ENCODE assay signal across 31 mouse cellular contexts in genomic region chr6:8907917-8908316, GRCm38 (mm10). TPM values are rescaled to one million over a fixed set of nuclear protein-coding genes. Genes with fewer than 3 reads are reported as not detected.
"Had no signal": no experiment of that assay in that cellular context is flagged by ENCODE, and none has a peak within 500 bp of the region (broad histone marks: within the 10 kb centered on the region; RNA-seq: fewer than 3 reads in every experiment).

No protein-coding gene starts in this region.

- H3K27me3 ChIP-seq: heart, embryonic 13.5 days; heart, embryonic 15.5 days; hindbrain, embryonic 13.5 days; hindbrain, embryonic 15.5 days; kidney, embryonic 15.5 days; limb, embryonic 13.5 days; limb, embryonic 15.5 days; liver, embryonic 12.5 days had no signal

- H3K4me2 ChIP-seq: heart, embryonic 11.5 days; heart, embryonic 13.5 days; heart, embryonic 15.5 days; hindbrain, embryonic 13.5 days; hindbrain, embryonic 15.5 days; kidney, embryonic 15.5 days; limb, embryonic 13.5 days; limb, embryonic 15.5 days; liver, embryonic 12.5 days had no signal

- H3K36me3 ChIP-seq: heart, embryonic 13.5 days; heart, embryonic 15.5 days; hindbrain, embryonic 13.5 days; hindbrain, embryonic 15.5 days; kidney, embryonic 15.5 days; limb, embryonic 13.5 days; limb, embryonic 15.5 days; liver, embryonic 12.5 days had no signal

- ATAC-seq: hindbrain, postnatal 0 days; intestine, embryonic 16.5 days; liver, embryonic 12.5 days had no signal

- DNase-seq: gastrocnemius, adult 2 months; gastrocnemius, postnatal 10 days; gastrocnemius, postnatal 36 days; heart, adult 11 months; heart, adult 2 months; heart, postnatal 14 days; heart, postnatal 36 days; kidney, adult 11 months; kidney, adult 2 months; kidney, adult 9 months; kidney, postnatal 14 days; kidney, postnatal 36 days; layer of hippocampus, adult 9-11 months; layer of hippocampus, postnatal 36 days; left cerebral cortex, postnatal 4 days had no signal

- H3K4me1 ChIP-seq: heart, embryonic 13.5 days; heart, embryonic 15.5 days; hindbrain, embryonic 15.5 days; kidney, embryonic 15.5 days; limb, embryonic 13.5 days; limb, embryonic 15.5 days; liver, embryonic 12.5 days had no signal

- H3K27ac ChIP-seq: gastrocnemius, adult 2 months; heart, adult 2 months; heart, embryonic 13.5 days; heart, embryonic 15.5 days; hindbrain, embryonic 13.5 days; hindbrain, embryonic 15.5 days; hindbrain, postnatal 0 days; kidney, embryonic 15.5 days; kidney, postnatal 0 days; limb, embryonic 13.5 days; limb, embryonic 15.5 days; liver, embryonic 12.5 days; liver, embryonic 14.5 days had no signal

- H3K9me3 ChIP-seq: heart, embryonic 13.5 days; heart, embryonic 15.5 days; hindbrain, embryonic 13.5 days; hindbrain, embryonic 15.5 days; kidney, embryonic 15.5 days; limb, embryonic 13.5 days; limb, embryonic 15.5 days; liver, embryonic 12.5 days had no signal

- H3K4me3 ChIP-seq: gastrocnemius, adult 2 months; heart, adult 2 months; heart, embryonic 13.5 days; heart, embryonic 15.5 days; hindbrain, embryonic 13.5 days; hindbrain, embryonic 15.5 days; kidney, embryonic 15.5 days; limb, embryonic 13.5 days; limb, embryonic 15.5 days; liver, embryonic 12.5 days had no signal

- H3K9ac ChIP-seq: heart, embryonic 13.5 days; heart, embryonic 15.5 days; hindbrain, embryonic 13.5 days; hindbrain, embryonic 15.5 days; kidney, embryonic 15.5 days; limb, embryonic 13.5 days; limb, embryonic 15.5 days; liver, embryonic 12.5 days; liver, embryonic 14.5 days had no signal

RNA-seq across cellular contexts. Expression of gene Nxph1, which starts 40.3 kb away (rescaled TPM):
- total RNA-seq: gastrocnemius, adult 2 months; gastrocnemius, postnatal 36 days; heart, adult 2 months; heart, postnatal 14 days; heart, postnatal 36 days; hematopoietic stem cell, adult 5-6 weeks had no signal
- polyA plus RNA-seq: heart, adult 2 months; heart, embryonic 11.5 days; kidney, postnatal 0 days; liver, adult 2 months; liver, embryonic 12.5 days; liver, embryonic 14.5 days; liver, embryonic 16.5 days had no signal
